Mouse (Mus musculus) G1E (cell line): ENCODE results near the gene Itga7.

Experiments
- CTCF ChIP-seq: IDR thresholded peaks from 2 replicates; pipeline ENCODE4 v1.5.1; 2012; ENCODE audit warnings: low read depth, low read length, inconsistent platforms, mixed read lengths
- GATA1 ChIP-seq: IDR thresholded peaks from 2 replicates; pipeline ENCODE4 v1.6.1; 2012; ENCODE audit warnings: borderline replicate concordance, low read length, inconsistent platforms, mixed read lengths
- GATA2 ChIP-seq: IDR thresholded peaks from 2 replicates; pipeline ENCODE4 v1.6.1; 2012; ENCODE audit warnings: low read depth, low read length, inconsistent platforms, borderline replicate concordance
- POLR2AphosphoS5 ChIP-seq: IDR thresholded peaks from 2 replicates; pipeline ENCODE4 v1.6.1; 2012; ENCODE audit warnings: low read depth, low read length, inconsistent platforms; ENCODE audit not compliant: insufficient replicate concordance
- TAL1 ChIP-seq: conservative IDR thresholded peaks from 2 replicates; pipeline ENCODE4 v1.6.1; 2012; ENCODE audit warnings: low read depth, low read length, inconsistent platforms, mixed read lengths

DNA sequence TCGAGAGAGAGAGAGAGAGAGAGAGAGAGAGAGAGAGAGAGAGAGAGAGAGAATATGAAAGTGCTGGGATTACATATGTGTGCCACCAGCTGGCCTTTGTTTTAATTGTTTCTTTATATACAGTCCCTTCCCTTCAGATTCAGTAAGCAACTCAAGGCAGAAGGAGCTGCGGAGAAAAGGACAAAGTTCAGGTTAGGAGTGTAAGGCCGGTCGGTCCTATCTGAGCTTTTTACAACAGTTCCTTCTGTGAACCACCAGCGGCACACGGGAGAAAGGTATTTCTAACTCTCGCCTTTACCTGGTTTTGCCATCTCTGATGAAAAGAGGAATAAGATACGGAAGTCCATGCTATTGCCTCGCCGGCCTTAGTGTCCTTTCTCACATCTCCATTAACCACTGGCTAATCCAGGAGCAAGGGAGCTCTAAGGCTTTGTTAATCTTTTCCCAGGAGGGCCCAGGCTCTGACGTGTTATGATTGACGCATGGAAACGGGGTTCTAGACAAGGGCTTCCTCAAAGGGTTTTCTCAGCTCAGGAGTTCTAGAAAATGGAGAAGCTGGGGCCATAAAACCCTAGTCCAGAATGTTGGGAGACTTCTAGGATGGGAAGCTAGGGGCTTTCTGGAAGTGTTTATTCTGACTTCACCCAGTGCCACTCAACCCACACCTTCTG, 24.7 kb upstream of the Itga7 start:
- no peak for TF ChIP-seq CTCF
- no peak for TF ChIP-seq GATA2
- no peak for TF ChIP-seq GATA1
- TF ChIP-seq TAL1: no peak
- TF ChIP-seq POLR2AphosphoS5: no peak
